Mouse (Mus musculus) liver, embryonic 14.5 days (tissue): ENCODE results near the gene Dact2.

Source experiments
- CTCF ChIP-seq: IDR thresholded peaks from 2 replicates; pipeline ENCODE4 v1.5.1; 2016; ENCODE audit warnings: antibody characterized with exemption, low read depth, control low read depth
- EP300 ChIP-seq: IDR thresholded peaks from 2 replicates; pipeline ENCODE4 v1.6.1; 2016; ENCODE audit warnings: antibody characterized with exemption, low read depth

GRCm38 (mm10) chr17:14242634-14243033 is 38.5 kb upstream of the Dact2 start:
- no peak for TF ChIP-seq CTCF
- TF ChIP-seq EP300, result no peak
